Mouse (Mus musculus) heart, postnatal 4 days (tissue): ENCODE measurements around the gene Anpep. TPM values are rescaled to one million over a fixed set of nuclear protein-coding genes. Genes with fewer than 3 reads are reported as not detected.

ENCODE experiments used
- DNase-seq: peaks from one replicate; pipeline ENCODE4 v3.0.0; 2021
- total RNA-seq, 2 experiments: library from RNA; stranded (reverse); gene quantifications; 2 replicates each; pipeline ENCODE4 v1.2.3; 2021

The Anpep gene
- total RNA-seq: 10 to 100 TPM; 21.0 to 21.4 TPM

- DNase-seq: no peak
These were observed at the start of gene Anpep for GRCm38 (mm10) chr7:79860811-79861210. TSS of gene Anpep (minus strand) at chr7:79861059.

DNA sequence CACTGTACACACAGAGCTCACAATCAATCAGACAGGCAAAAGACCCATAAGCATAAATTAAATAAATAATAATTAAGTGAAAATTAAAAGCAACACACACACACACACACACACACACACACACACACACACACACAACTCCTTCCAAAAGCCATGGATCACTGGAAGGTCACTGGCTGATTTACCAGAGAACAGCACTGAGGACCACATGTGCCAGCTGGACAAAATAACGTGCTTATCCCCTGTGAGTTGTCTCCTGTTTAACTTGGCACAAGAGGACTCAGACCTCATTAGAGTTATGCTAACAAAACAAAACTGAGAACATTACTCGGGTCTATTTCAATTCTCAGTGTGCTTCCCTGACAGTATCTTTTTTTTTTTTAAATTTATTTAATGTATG is 46.5 kb upstream of the Anpep start:
- DNase-seq: peak; percentile 25

GRCm38 (mm10) chr7:79906914-79907313 is 46.1 kb upstream of the Anpep start:
- DNase-seq: no peak

DNA sequence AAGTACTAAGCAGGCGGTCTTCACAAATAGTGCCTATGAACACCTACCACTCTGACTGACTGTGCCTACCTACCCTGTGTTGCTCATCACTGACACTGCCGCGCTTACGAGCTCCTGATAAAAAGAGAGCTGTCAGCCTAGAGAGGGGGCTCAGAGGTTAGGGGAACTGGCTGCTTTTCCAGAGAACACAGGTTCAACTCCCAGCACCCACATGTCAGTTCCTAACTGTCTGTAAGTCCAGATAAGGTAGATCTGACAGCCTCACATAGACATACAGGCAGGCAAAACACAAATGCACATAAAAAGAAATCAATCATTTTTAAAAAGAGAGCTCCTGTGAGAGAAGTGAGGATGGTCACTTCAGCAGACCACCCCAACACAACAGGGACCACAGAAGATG is 44.3 kb upstream of the Anpep start:
- DNase-seq: no peak

DNA sequence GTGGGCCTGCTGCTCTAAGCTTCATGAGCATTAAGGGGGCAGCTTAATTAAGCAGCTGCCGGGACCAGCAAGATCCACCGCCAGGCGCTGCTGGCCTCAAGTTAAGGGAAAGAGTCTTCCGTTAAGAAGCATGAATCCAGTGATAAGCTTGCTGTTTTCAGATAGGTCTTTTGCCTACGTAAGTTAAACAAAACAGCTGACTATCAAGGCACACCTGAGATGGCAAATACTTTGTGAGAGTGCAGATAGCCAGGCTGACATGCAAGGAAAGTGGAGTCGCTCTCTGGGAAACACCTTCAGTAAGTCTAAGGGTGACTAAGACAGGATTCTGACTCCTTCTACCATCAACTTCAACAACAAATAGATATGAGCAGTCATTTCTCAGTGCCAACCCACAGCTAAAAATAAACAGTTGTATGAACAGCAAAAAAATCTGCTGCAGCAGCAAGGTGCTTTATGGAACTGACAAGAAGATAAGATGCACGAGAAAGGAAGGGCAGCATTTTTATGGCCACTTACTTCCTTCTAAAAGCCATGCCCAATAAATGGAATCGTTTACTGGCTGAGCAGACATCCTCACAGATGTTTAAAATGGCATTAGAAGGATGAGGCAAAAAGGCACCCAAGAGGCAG is 42.4 kb upstream of the Anpep start:
- DNase-seq: no peak

- DNase-seq: no peak
These were observed 39.9 kb upstream of the Anpep start for GRCm38 (mm10) chr7:79900753-79901152.

DNA sequence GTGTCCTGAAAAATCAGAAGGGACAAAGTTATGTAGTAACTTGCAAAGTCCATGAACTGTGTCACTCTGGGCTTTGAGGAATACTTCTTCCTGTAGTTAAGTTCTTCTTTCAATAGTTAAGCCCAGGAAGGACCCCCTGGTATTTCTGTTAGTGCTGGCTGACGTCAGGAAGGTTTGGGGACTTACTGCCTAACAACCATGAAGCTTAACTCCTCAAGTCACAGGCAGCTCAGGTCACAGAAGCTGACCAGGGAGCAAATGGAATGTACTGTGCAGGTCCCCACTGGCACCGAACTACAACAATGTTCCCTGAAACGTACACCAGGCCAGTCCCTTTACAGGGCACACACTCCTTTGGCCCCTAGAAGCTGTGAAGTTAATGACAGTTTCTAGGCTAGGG is 34.4 kb upstream of the Anpep start:
- no peak for DNase-seq

- no peak for DNase-seq
These were observed 33.9 kb upstream of the Anpep start for GRCm38 (mm10) chr7:79894790-79895189.

DNA sequence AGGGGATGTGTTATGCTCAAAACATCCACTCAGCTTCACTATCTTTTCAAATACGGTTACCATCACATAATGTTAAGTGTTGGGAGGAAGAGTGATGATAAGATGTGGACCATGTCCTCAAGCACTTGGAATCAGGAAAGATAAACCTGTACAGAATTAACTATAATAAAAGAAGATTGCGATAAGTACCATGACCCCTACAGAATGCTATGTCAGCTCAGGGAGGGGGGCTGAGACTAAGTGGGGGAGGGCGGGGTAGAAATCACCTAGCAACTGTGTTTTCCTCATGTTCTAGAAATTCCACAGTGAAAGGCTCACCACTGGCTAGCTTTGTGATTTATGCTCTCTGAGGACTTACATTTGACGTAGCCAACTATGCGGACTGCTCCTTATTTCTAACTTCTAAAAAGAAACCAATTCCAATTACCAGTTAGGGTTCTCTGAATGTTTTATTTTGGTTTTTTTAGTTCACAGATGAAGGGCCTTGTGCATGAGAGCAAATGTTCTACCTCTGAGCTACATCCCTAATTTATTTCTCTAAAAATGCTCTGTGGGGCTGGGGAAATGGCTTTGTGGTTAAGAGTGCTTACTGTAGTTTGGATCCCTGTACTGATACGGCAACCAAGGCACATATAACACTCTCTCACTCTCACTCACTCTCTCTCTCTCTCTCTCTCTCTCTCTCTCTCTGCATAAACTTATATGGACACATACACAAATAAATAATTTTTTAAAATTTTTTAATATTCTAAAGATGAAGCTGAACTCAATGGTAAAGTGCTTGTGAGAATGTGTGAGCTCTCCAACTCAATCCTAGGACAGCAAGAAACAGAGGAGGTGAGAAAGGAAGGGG is 31.9 kb upstream of the Anpep start:
- DNase-seq: no peak

GRCm38 (mm10) chr7:79890436-79891221 is 29.8 kb upstream of the Anpep start:
- DNase-seq: no peak

- DNase-seq: no peak
These were observed 27.7 kb upstream of the Anpep start for GRCm38 (mm10) chr7:79888603-79889002.

DNA sequence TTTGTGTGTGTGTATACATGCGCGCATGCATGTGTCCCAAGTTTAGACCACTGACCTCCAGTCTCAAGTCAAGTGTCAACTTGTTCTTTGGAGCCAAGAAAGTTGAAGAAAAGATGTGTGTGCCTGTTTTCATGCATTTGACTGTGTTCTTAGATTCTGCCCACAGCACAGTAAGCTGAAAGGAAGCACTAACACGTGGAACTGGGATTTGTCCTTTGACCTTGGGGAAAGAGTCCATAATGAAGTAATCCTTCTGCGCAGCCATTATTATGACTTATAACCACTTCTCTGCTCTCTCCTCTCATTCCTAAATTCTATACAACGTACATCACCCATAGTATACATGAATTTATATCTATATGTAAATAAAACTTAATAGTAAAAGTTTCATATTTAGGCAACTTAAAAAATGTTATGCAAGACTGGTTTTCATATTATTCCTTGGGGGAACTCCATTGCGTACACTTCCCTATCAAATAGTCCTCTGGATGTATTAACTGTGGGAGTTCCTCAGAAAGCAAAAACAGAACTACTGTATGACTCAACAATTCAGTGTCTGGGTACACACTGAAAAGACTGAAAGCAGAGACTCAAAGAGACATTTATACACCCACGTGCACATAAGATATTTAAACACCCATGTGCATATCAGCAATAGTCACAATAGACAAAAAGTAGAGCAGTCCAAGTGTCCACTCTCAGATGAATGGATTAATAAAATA is 22.9 kb upstream of the Anpep start:
- DNase-seq: no peak

- no peak for DNase-seq
These were observed 21.0 kb upstream of the Anpep start for GRCm38 (mm10) chr7:79881901-79882300.

GRCm38 (mm10) chr7:79880998-79881397 is 20.1 kb upstream of the Anpep start:
- peak; percentile 32 for DNase-seq

GRCm38 (mm10) chr7:79880033-79880432 is 19.2 kb upstream of the Anpep start:
- no peak for DNase-seq

- DNase-seq: no peak
These were observed 17.7 kb upstream of the Anpep start for GRCm38 (mm10) chr7:79878455-79879025.

DNA sequence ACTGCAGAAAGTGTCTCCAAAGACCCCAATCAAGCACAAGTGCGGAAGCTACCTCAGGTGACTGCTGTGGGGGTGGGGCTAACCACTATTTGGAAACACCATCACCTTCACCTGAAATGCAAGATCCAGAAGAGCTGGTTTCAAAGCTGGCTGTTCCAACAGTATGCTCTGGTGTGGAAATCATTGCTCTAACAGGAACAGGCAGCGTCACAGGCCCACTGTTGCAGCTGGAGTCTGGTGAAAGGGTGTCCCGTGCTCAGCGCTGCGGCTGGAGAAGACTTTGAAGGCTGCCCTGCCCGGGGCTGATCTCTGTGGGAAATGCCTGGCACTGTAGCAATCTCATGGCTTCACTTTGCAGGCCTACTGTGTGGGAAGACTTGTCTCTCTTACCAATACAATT is 12.5 kb upstream of the Anpep start:
- no peak for DNase-seq

DNA sequence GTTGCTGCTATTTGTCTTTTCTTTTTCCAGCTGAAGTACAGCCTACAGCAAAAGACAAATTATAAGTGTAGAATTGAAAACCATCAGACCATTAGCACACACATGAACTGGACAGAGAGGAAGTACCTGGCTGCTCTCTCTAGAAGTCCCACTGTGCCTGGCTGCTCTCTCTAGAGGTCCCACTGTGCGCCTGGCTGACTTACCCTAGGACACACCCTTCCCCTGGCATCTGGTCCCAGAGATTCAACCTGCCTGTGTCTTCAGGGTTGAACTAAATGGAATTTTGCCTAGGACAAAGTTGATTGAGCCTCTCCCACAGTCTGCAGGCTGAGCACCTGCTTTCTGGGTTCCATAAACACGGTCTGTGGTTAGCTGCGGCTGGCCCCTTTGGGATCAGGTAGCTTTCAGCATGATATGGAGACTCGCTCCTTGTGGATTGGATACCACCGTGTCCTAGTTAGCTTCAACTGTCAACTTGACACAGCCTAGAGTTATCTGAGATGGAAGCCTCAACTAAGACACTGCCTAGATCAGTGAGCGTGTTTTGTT is 11.0 kb upstream of the Anpep start:
- DNase-seq: no peak

DNA sequence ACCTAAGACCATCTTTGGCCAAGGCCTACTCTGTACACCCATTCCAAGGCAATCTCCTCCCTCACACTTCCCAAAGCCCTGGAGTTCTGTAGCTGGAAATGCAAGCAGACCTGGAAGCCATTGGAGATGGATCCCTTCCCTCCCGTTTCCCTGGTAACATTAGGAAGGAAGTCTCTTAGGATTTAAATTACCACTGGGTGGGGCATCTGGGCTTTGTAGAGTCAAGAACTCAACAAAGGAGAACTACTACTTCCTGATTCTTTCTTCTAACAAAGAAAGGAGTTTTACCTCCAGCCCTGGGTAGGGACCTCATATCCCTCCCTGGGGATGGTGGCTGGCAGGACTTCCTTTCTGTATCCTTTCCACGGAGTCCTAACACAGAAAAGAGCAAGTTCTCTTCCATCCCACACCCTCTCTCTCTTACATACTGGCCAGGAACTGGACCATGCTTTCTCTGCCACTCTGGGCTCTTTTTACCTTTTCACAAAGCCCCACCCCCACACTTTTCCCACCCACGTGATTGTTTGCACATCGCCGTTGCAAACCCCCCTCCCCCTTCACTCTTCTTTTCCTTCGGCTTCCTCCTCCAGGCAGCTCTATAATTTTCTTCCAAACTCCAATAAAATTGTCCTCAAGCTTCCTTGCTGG is 8.3 kb upstream of the Anpep start:
- DNase-seq: no peak

DNA sequence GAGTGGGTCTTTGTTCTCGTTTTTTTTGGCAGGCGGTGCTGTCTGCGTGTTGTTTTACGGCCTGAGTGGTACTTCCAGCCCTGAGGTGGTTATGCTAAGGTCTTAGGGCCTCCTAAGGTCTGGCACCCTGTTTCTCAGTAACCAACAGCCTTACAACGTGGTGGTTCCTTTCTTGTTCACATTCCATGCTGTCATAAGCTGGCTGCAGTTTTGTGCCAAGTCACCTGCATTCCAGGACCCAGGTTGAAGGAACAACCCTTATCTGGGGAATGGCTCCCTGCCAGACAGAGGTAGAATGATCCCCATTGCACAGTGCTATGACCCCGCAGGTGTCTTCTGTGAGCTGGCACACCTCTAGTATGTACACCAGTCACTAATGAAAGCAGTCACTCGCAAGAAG is 7.6 kb upstream of the Anpep start:
- DNase-seq: no peak

DNA sequence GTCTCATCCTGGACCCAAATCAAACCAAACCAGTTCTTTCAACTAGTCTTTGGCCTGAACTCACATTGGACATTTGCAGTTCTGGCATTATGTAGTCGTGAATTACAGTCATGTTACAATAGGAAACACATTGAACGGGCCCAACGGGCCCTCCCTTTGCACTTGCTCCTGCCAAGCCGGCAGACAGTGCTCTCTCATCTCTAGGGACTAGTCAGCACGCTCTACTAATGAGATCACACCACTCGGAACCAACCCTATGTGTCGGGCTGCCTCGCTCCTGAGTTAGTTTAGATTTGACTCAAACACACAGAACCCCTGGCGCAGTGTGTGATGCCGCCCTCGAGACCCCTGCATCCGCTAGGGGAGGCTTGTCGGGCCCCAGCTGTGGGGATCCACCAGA is 7.0 kb upstream of the Anpep start:
- DNase-seq: peak; percentile 46
